Mouse (Mus musculus): ENCODE results near the gene Trpv3.
"Not testable (repeated sequence)": the region's sequence is repeated elsewhere in the genome, so short reads cannot be mapped to it uniquely, and the experiment has no call there.

Gene Trpv3

DNA sequence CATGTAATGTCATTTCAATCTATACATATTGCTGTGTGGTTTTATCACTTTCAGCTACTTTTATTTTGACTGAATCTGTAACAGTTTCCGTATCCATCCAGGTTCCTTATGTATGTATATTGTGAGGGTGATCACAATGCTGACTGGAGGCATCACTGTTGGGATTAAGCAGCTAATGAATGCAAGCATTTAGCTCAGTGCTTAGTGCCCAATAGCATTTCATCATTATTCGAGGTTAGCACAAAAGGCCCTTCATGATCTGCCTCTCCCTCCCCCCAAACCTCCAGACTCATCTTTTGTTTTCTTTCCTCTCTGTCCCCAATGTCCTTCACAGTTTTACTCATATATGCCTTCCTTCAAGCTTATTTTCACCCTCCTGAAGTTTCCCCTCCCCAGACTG, 35.9 kb downstream of the Trpv3 start:
- no peak for DNase-seq

DNA sequence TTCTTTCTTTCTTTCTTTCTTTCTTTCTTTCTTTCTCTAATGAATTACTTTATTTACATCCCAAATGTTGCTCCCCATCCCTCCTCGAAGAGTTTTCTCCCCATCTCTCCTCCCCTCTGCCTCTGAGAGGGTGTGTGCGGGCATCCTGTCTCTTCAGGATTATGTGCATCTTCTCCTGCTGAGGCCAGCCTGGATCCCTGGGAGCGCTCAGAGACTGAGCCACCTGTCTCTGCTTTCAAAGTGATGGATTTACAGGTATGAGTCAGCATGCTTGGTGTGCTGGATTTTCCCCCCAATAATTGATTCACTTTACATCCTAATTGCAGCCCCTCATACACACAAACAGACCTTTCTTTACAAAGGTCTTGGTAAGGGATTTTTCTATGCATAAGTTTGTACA, 48.8 kb downstream of the Trpv3 start:
- no peak for DNase-seq

DNA sequence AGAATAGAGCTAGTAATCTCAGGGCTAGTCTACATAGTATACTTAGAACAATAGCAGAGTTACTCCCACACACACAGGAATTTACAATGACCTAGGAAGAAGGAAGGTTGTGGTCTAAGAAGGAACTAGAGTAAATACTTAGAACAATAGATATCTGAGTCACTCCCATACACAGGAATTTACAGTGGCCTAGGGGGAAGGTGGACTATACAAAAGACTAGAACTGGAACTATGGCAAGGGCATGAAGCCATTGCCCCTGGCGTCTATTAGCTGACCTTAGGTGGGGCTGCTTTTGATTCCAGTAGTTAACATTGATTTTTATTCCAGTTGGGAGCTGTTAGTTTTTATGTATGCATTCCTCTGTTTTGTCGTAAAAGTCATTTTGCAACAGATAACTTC, 51.4 kb downstream of the Trpv3 start:
- DNase-seq = not testable (repeated sequence)

DNA sequence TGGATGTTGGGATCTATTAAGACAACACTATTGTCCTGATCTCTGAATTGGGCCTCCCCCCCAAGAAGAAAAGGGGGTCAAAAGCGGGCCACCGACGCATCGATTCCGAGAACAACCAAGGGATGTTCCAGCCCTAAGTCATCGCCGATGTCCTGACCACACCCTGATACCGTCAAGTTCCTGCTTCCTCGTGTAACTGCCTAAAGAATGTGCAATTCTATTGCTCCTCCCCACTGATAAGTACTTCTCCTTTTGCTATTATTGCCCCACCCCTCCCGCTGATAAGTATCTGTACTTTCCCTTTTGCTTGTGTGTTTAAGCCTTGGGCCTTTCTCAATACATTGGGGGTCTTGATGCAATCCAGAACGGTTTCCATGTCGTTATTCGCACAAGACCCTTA, 53.9 kb downstream of the Trpv3 start:
- not testable (repeated sequence) for DNase-seq

DNA sequence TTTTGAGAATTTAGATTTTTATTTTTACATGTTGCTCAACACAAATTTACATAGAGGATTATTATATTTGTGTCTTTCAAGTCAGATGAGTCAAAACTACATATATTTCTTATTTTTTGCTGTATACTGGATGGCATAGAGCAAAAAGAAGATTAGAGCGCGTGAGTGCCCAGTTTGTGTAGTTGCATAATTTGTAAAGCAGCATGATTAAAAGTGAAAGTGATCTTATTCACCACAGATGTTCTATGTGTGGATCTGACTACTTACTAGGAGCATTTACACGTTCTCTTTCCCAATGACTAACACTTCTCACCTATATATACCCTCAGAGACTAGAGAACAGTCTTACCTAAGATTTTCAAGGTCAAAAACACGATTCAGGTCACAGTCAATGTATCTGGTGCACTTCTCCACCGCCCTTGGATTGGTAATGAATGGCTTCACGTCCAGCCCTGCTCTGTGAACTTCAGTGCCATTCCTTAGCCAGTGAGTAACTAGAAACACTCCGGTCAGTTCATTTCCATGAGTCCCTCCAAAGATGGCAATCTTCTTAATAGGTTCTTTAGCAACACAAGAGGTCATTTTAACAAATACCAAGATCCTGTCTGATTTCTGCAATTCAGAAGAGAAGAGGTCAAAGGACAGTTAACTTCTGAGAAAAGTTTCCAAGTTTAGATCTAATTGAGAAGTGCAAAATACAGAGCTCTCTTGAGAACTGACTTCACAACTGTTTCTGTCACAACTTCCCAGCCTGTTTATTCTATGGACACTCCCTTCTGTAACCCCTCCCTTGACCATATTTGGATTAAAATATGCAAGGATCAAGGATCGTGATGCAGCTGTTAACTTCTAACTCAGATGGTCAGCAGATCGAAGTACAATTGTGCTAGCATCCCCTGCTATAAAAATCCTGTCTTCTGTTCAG, 57.0 kb downstream of the Trpv3 start:
- DNase-seq = no peak

DNA sequence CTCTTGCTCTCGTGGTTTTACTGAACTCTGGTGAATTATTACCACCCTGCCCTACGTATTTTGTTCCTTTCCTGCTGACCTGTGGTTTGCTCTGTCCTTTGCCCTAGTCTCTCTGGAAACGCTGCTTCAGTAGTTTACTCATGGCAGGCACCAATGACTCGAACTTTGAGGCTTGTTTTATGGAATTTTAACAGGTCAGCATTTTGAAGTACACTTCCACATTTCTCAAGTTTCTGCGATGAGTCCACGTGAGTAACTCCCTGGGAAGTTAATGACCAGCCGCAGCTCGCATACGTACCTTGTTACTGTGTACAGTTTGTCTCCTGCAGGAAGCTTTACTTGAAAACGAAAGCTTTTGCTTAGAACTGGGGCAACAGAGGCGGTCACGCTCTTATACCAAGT, 59.3 kb downstream of the Trpv3 start:
- no peak for DNase-seq

DNA sequence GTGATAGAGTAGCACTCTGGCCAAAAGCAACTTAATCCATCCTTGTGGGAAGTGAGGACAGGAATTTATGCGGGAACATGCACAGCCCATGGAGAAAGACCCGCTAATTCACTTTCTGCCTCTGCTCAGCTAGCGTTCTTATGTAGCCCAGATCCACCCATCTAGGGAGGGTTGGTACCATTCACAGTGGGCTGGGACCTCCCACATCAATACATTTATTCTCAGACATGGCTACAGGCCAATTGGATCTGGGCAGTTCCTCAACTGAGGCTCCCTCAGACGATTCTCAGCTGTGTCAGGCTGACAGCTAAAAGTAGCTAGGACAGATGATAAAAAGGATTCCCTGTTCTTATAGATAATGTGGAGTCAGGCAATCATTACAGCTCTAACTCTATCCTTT, 60.2 kb downstream of the Trpv3 start:
- DNase-seq = no peak

DNA sequence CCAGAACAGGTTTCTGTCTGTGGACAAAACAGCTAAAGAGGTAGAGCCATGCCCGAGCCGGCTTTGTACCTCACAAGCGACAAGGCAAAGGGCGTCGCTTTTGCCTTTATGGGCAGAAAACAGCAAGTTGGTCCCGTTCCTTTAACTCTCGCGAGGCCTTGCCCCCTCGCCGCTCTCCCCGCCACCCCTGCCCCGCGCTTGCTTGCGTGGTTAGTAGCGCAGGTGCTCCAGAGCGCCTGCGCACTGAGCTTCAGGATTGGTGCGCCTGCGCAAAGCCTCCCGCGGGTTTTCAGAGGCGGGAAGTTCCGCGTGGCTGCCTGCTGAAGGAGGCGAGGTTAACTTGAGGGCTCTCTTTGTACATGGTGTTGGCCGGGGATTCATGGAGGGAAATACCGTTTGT, 62.3 kb downstream of the Trpv3 start, which contains the start of the genes Aspa, Gm49340 and Spata22:
Gene Aspa, minus strand, starts transcription at position 155 of the 400 bp plus-strand sequence.
Gene Gm49340, plus strand, starts transcription at position 300 of the 400 bp plus-strand sequence.
Gene Spata22, plus strand, starts transcription at position 300 of the 400 bp plus-strand sequence.
- no peak for DNase-seq

DNA sequence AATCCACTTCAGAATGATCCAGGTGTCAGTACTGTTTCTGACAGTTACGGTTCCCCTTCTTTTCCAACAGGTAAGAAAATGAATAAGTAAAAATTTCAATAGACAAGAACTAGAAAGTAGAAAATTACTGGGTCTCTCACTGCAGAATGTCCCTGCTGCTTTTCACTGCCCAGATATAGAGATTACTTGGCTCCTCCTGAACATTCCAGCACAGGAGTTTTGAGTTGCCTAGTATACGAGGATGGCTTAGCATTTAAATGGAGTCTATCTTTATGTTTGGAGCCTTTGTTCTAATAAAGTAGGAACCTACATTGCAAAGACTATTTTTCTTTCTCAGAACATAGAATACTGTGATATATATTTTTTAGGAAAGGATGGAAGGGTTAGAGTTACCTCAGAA, 66.2 kb downstream of the Trpv3 start:
- no peak for DNase-seq

DNA sequence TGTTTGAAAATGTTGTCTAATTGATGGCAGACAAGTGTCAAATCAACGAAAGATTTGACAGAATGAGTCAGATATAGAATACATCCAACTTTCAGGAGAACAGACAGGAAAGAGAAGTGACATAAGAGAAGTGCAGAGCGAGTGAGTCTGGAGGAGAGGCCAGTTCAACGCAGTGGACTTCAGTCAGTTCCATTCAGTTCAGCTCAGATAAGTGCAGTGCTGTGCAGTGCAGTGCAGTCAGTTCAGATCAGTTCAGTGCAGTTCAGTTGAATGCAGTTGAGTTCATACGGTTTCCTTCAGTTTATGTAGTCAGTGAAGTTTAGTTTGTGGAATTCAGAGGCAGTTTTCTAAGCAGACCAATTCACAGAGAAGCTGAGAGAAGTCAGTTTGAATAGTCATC, 69.7 kb downstream of the Trpv3 start:
- no peak for DNase-seq
